Mouse (Mus musculus): Measurements from ENCODE around the gene Tpcn1.
A peak's percentile ranks its signal among the peaks of the same experiment; 100 is the strongest.

Tpcn1 gene

DNA sequence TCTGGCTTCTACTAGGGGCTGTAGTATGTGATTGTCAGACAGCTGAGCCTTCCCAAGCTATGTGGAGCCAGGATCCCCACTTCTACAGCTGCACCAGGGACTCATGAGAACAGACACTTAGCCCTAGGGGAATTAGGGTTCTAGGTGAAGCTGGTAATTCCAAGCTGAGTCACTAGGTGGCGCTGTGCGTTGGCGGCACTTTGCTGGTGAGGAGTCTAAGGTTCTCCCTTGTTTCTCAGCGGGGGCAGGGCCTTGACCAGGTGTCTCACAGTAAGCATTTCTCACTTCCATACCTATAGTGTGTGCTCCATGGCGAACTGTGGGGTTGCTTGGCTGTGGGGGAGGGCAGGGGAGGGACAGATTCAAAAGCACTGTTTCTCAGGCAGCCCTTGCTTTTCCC, 30.7 kb upstream of the Tpcn1 start:
- H3K27me3 ChIP-seq (ENCODE audit: control insufficient read depth, insufficient read depth, low read length, poor library complexity, severe bottlenecking) = no peaks in the 10 kb centered on the region
- peak; percentile 90 for DNase-seq (ENCODE audit: low read depth, low spot score)
- H3K36me3 ChIP-seq (ENCODE audit: control insufficient read depth, insufficient read depth, low read length, poor library complexity, severe bottlenecking) = peaks cover 16% of the 10 kb centered on the region

GRCm38 (mm10) chr5:120618778-120619177, 30.3 kb upstream of the Tpcn1 start:
- H3K27me3 ChIP-seq (ENCODE audit: control insufficient read depth, insufficient read depth, low read length, poor library complexity, severe bottlenecking) = no peaks in the 10 kb centered on the region
- DNase-seq (ENCODE audit: low read depth, low spot score) = no peak
- H3K36me3 ChIP-seq (ENCODE audit: control insufficient read depth, insufficient read depth, low read length, poor library complexity, severe bottlenecking) = peaks cover 16% of the 10 kb centered on the region

- peak; percentile 74 for DNase-seq (ENCODE audit: low read depth, low spot score)
- Histone ChIP-seq H3K27me3 (ENCODE audit: control insufficient read depth, insufficient read depth, low read length, poor library complexity, severe bottlenecking) (no peaks in the 10 kb centered on the region), H3K36me3 (ENCODE audit: control insufficient read depth, insufficient read depth, low read length, poor library complexity, severe bottlenecking) (peaks cover 11% of the 10 kb centered on the region)
Measured at GRCm38 (mm10) chr5:120615903-120616302, 27.4 kb upstream of the Tpcn1 start.

- DNase-seq (ENCODE audit: low read depth, low spot score) = peak; percentile 100
- Histone ChIP-seq H3K36me3 (ENCODE audit: control insufficient read depth, insufficient read depth, low read length, poor library complexity, severe bottlenecking) (0 out of 2 replicates have a peak, but pooled peaks cover 3% of the 10 kb centered on the region), H3K27me3 (ENCODE audit: control insufficient read depth, insufficient read depth, low read length, poor library complexity, severe bottlenecking) (no peaks in the 10 kb centered on the region)
Measured at GRCm38 (mm10) chr5:120612822-120613604, 24.5 kb upstream of the Tpcn1 start.

GRCm38 (mm10) chr5:120612442-120612821, 24.0 kb upstream of the Tpcn1 start, which contains the start of the genes Rita1 and Ddx54:
Gene Rita1 (minus strand): TSS chr5:120612589.
Gene Ddx54 (plus strand): TSS chr5:120612739.
- H3K36me3 ChIP-seq (ENCODE audit: control insufficient read depth, insufficient read depth, low read length, poor library complexity, severe bottlenecking) = 0 out of 2 replicates have a peak, but pooled peaks cover 2% of the 10 kb centered on the region
- DNase-seq (ENCODE audit: low read depth, low spot score) = peak; percentile 97
- H3K27me3 ChIP-seq (ENCODE audit: control insufficient read depth, insufficient read depth, low read length, poor library complexity, severe bottlenecking) = no peaks in the 10 kb centered on the region

DNA sequence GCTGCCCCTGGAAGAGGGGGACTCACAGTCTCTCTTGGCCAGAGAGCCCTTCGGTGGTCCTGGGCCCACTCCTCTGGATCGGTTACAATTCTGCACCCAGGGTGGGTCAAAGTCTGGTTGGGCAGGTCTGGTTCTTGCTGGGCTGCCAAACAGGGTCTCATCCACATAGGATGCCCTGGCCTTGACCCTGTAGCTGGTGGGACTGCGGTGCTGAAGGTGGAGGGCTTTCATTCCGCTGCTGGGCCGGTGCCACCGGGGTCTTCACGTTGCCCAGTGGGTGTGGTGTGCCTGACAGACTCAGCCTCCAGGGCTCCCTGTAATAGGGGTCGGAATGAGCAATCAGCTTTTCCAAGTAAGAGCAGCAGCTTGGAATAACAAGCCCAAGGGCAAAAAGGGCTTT, 22.9 kb upstream of the Tpcn1 start:
- DNase-seq (ENCODE audit: low read depth, low spot score) = no peak
- Histone ChIP-seq H3K27me3 (ENCODE audit: control insufficient read depth, insufficient read depth, low read length, poor library complexity, severe bottlenecking) (no peaks in the 10 kb centered on the region), H3K36me3 (ENCODE audit: control insufficient read depth, insufficient read depth, low read length, poor library complexity, severe bottlenecking) (0 out of 2 replicates have a peak, but pooled peaks cover 2% of the 10 kb centered on the region)

DNA sequence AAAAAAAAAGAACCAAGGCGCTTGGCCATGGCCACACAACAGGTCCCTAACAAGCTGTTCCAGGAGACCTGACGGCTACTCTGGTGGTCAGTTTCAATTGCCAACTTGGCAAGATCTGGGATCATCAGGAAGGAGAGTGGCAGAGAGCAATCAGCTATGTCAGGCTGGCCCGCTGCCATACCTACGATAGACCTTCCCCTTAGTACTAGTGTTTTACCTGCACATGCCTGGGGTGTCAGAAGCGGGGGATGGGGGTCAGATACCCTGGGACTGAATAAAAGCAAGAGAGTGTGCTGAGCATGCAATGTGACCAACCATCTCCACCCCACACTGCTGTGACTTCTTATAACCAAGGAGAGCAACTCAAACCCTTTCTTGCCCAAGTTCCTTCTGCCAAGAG, 22.4 kb upstream of the Tpcn1 start:
- H3K27me3 ChIP-seq (ENCODE audit: control insufficient read depth, insufficient read depth, low read length, poor library complexity, severe bottlenecking) = no peaks in the 10 kb centered on the region
- 0 out of 2 replicates have a peak, but pooled peaks cover 2% of the 10 kb centered on the region for H3K36me3 ChIP-seq (ENCODE audit: control insufficient read depth, insufficient read depth, low read length, poor library complexity, severe bottlenecking)
- no peak for DNase-seq (ENCODE audit: low read depth, low spot score)

DNA sequence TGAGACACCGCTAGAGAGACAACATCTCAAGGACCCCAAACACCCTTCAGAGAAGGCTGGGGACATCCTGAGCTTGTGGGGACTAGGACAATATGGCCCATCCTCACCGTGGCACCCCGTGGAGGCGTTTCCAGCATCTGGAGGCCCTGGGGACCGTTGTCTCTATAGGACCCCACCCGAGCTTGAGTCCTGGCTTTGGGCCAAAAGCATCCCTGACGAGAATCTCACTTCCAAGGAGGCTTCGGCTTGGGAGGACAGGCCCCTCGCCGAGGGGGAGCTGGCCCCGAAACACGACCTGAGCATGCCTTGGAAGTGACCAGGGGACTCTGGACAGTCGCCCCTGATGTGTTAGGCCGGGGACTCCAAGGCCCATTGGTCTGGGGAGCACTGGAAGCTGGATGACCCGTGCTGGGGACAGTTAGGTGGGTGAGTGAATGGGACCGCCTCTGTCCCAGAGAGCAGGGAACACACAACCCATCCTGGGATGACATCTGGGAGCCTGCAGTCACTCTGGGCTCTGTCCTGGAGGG, 20.8 kb upstream of the Tpcn1 start:
- Histone ChIP-seq H3K27me3 (ENCODE audit: control insufficient read depth, insufficient read depth, low read length, poor library complexity, severe bottlenecking) (no peaks in the 10 kb centered on the region), H3K36me3 (ENCODE audit: control insufficient read depth, insufficient read depth, low read length, poor library complexity, severe bottlenecking) (no peaks in the 10 kb centered on the region)
- no peak for DNase-seq (ENCODE audit: low read depth, low spot score)

DNA sequence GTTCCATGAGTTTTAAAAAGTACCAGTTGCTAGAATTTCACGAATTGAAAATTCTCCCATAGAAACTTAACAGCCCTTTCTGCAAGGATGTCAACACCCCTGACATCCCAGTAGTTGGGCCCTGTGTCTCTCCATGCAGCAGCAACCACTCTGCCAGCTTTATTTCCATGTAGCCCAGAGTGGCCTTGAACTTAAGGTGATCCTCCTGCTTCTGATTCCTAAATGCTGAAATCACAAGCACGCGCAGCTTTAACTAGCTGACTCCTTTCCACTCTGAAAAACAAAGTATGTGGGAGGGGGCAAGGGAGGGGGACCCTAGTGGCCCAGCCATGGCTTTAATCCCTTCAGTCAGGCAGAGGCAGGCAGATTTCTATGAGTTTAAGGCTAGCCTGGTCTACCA, 18.9 kb upstream of the Tpcn1 start:
- no peak for DNase-seq (ENCODE audit: low read depth, low spot score)
- no peaks in the 10 kb centered on the region for H3K27me3 ChIP-seq (ENCODE audit: control insufficient read depth, insufficient read depth, low read length, poor library complexity, severe bottlenecking)

GRCm38 (mm10) chr5:120606590-120607200, 18.2 kb upstream of the Tpcn1 start:
- DNase-seq (ENCODE audit: low read depth, low spot score) = no peak
- H3K36me3 ChIP-seq (ENCODE audit: control insufficient read depth, insufficient read depth, low read length, poor library complexity, severe bottlenecking) = no peaks in the 10 kb centered on the region
- no peaks in the 10 kb centered on the region for H3K27me3 ChIP-seq (ENCODE audit: control insufficient read depth, insufficient read depth, low read length, poor library complexity, severe bottlenecking)

More for the DNA sequence above, 18.9 kb upstream of the Tpcn1 start:
- no peaks in the 10 kb centered on the region for H3K36me3 ChIP-seq (ENCODE audit: control insufficient read depth, insufficient read depth, low read length, poor library complexity, severe bottlenecking)

GRCm38 (mm10) chr5:120605688-120606087, 17.2 kb upstream of the Tpcn1 start:
- no peaks in the 10 kb centered on the region for H3K27me3 ChIP-seq (ENCODE audit: control insufficient read depth, insufficient read depth, low read length, poor library complexity, severe bottlenecking)
- peak; percentile 94 for DNase-seq (ENCODE audit: low read depth, low spot score)

DNA sequence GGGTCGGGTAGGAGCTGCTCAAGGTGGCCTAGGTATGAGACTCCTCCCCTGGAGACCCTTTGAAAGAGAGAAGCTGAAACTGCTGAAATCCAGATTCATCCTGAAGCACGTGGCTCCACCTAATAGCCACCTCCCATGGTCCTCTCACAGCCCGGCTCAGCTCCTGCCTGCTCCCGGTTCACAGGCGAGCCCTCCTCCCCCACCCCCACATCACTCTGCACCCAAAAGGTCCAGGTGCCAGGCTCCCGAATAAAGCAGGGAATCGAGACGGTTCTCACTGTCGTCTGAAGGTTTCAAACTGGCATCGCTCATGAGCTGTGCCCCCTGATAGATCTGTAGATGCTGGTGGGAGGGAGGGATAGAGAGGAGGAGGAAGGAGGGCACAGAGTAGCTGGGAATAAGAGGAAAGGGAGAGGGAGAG, 16.8 kb upstream of the Tpcn1 start:
- DNase-seq (ENCODE audit: low read depth, low spot score) = no peak
- Histone ChIP-seq H3K36me3 (ENCODE audit: control insufficient read depth, insufficient read depth, low read length, poor library complexity, severe bottlenecking) (no peaks in the 10 kb centered on the region), H3K27me3 (ENCODE audit: control insufficient read depth, insufficient read depth, low read length, poor library complexity, severe bottlenecking) (no peaks in the 10 kb centered on the region)

More at GRCm38 (mm10) chr5:120605688-120606087, 17.2 kb upstream of the Tpcn1 start:
- H3K36me3 ChIP-seq (ENCODE audit: control insufficient read depth, insufficient read depth, low read length, poor library complexity, severe bottlenecking) = no peaks in the 10 kb centered on the region

DNA sequence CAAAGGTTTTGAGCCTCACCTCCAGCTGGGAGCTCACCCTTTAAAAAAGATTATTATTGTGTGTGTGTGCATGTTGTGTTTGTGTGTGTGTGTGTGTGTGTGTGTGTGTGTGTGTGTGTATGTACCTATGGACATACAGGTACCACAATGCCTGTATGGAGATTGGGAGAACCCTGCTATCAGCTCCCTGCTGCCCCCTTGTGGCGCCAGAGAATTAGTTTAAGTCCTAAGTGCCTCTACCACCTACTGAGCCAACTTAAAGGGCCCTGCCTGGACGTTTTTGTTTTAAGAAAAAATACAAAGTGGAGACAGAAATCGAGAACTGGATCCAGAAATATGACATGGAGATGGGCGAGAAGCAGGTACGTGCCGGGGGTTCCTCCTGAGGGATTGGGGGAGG, 16.4 kb upstream of the Tpcn1 start:
- DNase-seq (ENCODE audit: low read depth, low spot score) = peak; percentile 89
- no peaks in the 10 kb centered on the region for H3K27me3 ChIP-seq (ENCODE audit: control insufficient read depth, insufficient read depth, low read length, poor library complexity, severe bottlenecking)
- H3K36me3 ChIP-seq (ENCODE audit: control insufficient read depth, insufficient read depth, low read length, poor library complexity, severe bottlenecking) = no peaks in the 10 kb centered on the region

DNA sequence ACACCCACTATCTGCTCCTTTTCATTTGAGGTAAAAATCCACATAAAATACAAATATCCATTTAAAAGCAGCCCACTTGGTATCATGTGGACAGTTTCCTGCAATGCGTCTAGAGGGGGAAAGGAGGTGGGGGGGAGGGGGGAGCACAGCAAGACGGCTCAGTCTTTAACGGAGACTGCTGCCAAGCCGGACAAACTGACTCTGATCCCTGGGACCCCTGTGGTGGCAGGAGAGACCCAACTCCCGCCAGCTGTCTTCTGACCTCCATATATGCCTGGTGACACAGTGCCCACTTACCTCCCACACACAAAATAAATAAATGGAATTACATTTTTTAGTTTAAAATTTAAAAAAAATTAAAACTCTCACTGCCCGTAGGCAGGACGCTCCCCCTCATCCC, 15.0 kb upstream of the Tpcn1 start:
- Histone ChIP-seq H3K27me3 (ENCODE audit: control insufficient read depth, insufficient read depth, low read length, poor library complexity, severe bottlenecking) (no peaks in the 10 kb centered on the region), H3K36me3 (ENCODE audit: control insufficient read depth, insufficient read depth, low read length, poor library complexity, severe bottlenecking) (no peaks in the 10 kb centered on the region)
- no peak for DNase-seq (ENCODE audit: low read depth, low spot score)

GRCm38 (mm10) chr5:120602210-120602609, 13.7 kb upstream of the Tpcn1 start:
- Histone ChIP-seq H3K36me3 (ENCODE audit: control insufficient read depth, insufficient read depth, low read length, poor library complexity, severe bottlenecking) (no peaks in the 10 kb centered on the region), H3K27me3 (ENCODE audit: control insufficient read depth, insufficient read depth, low read length, poor library complexity, severe bottlenecking) (no peaks in the 10 kb centered on the region)
- DNase-seq (ENCODE audit: low read depth, low spot score) = no peak

All from splenic B cell, adult 2 months (primary cell).